Mouse (Mus musculus) megakaryocyte, embryonic 14.5 days (primary cell): ENCODE measurements around the gene Ube2g1.

Experiments used
- FLI1 ChIP-seq: IDR thresholded peaks from 2 replicates; pipeline ENCODE4 v1.6.1; 2012; ENCODE audit warnings: low read length, inconsistent platforms, mixed read lengths
- GATA1 ChIP-seq: IDR thresholded peaks from 3 replicates; pipeline ENCODE4 v1.6.1; 2012; ENCODE audit warnings: mixed read lengths, low read length, inconsistent platforms, borderline replicate concordance

- TF ChIP-seq GATA1, result no peak
- no peak for TF ChIP-seq FLI1
Observed at GRCm38 (mm10) chr11:72683402-72683801, 76.3 kb downstream of the Ube2g1 start.
